Mouse (Mus musculus) MEL (cell line): ENCODE measurements around the gene Gclm.

Source experiments
- CHD2 ChIP-seq: IDR thresholded peaks from 2 replicates; pipeline ENCODE4 v1.6.1; 2011; ENCODE audit warnings: low read length, improper control_type of control experiment
- CTCF ChIP-seq, 3 experiments: IDR thresholded peaks in 2 of 3; conservative IDR thresholded peaks in 1 of 3; 2 replicates each; pipeline ENCODE4 v1.5.1; 2011 to 2012; ENCODE audit warnings: low read length in 3 of 3, low read depth in 2 of 3, mild to moderate bottlenecking in 2 of 3, improper control_type of control experiment in 1 of 3, inconsistent platforms in 1 of 3, mixed read lengths in 1 of 3, moderate library complexity in 1 of 3; ENCODE audit not compliant: control insufficient read depth in 1 of 3, insufficient read depth in 1 of 3, poor library complexity in 1 of 3, severe bottlenecking in 1 of 3
- GABPA ChIP-seq: IDR thresholded peaks from 2 replicates; pipeline ENCODE4 v1.6.1; 2012; ENCODE audit warnings: low read depth, mild to moderate bottlenecking, inconsistent platforms, low read length, improper control_type of control experiment, moderate library complexity
- GATA1 ChIP-seq: IDR thresholded peaks from 2 replicates; pipeline ENCODE4 v1.6.1; 2011; ENCODE audit warnings: low read depth, low read length, improper control_type of control experiment
- MAFK ChIP-seq: IDR thresholded peaks from 2 replicates; pipeline ENCODE4 v1.6.1; 2011; ENCODE audit warnings: low read depth, mild to moderate bottlenecking, low read length, improper control_type of control experiment, borderline replicate concordance
- MYB ChIP-seq: IDR thresholded peaks from 2 replicates; pipeline ENCODE4 v1.6.1; 2011; ENCODE audit warnings: mild to moderate bottlenecking, low read depth, low read length, improper control_type of control experiment
- NELFE ChIP-seq: IDR thresholded peaks from 2 replicates; pipeline ENCODE4 v1.6.1; 2011; ENCODE audit warnings: low read depth, low read length, improper control_type of control experiment
- TBP ChIP-seq: IDR thresholded peaks from 2 replicates; pipeline ENCODE4 v1.8.0; 2011; ENCODE audit warnings: low read depth, low read length, improper control_type of control experiment
- ZMIZ1 ChIP-seq: IDR thresholded peaks from 2 replicates; pipeline ENCODE4 v1.6.1; 2012; ENCODE audit warnings: low read depth, mild to moderate bottlenecking, inconsistent platforms, low read length, improper control_type of control experiment, moderate library complexity

GRCm38 (mm10) chr3:122246986-122247767 lies 1.8 kb downstream of the Gclm start:
- TF ChIP-seq GATA1 (peak; percentile 73), CTCF (IDR thresholded peaks at IDR 0.05 in 2 of 3, conservative IDR thresholded peaks at IDR 0.05 in 1 of 3; ENCODE audit: control insufficient read depth in 1 of 3, insufficient read depth in 1 of 3, low read depth in 2 of 3, low read length in 3 of 3, poor library complexity in 1 of 3, severe bottlenecking in 1 of 3) (no peak), TBP (0 out of 2 replicates have a peak, but pooled peaks have one; percentile 4), NELFE (no peak), CHD2 (no peak), GABPA (no peak), ZMIZ1 (no peak), MAFK (no peak), MYB (no peak)
